In genomic region chr2:79760018-79760417, GRCm38 (mm10) we compare ENCODE assay signal across 18 mouse cellular contexts. TPM values are rescaled to one million over a fixed set of nuclear protein-coding genes. Genes with fewer than 3 reads are reported as not detected.
DNase-seq lines count a peak whose midpoint lies in the region; TF ChIP-seq lines count a peak whose summit lies in the region.
"Had no signal": no experiment of that assay in that cellular context is flagged by ENCODE, and none has a peak within 500 bp of the region (broad histone marks: within the 10 kb centered on the region; RNA-seq: fewer than 3 reads in every experiment).

No protein-coding gene starts in this region.

- no peak overlapping the region for H3K4me3 ChIP-seq in thymus, adult 2 months (ENCODE audit: control insufficient read depth, insufficient read depth, low read length)
- H3K4me3 ChIP-seq: forebrain, embryonic 12.5 days; hindbrain, embryonic 10.5 days; neural tube, embryonic 12.5 days had no signal

- H3K27ac ChIP-seq in thymus, adult 2 months (ENCODE audit: control insufficient read depth, insufficient read depth, low read length) = no peak overlapping the region
- H3K27ac ChIP-seq: forebrain, embryonic 12.5 days; hindbrain, embryonic 10.5 days; neural tube, embryonic 12.5 days had no signal

- WGBS in thymus, adult 2 months = 96% methylated on average over 4 of the region's 4 CpGs

- H3K4me1 ChIP-seq in thymus, adult 2 months (replicated peaks; ENCODE audit: control insufficient read depth, insufficient read depth, low read length) = no peaks in the 10 kb centered on the region
- H3K4me1 ChIP-seq: forebrain, embryonic 12.5 days; hindbrain, embryonic 10.5 days; neural tube, embryonic 12.5 days had no signal

- no peak for TF ChIP-seq POLR2A in thymus, adult 2 months (IDR thresholded peaks at IDR 0.05; ENCODE audit: control insufficient read depth, extremely low read depth, insufficient read depth, low read length, poor library complexity)

- DNase-seq in adrenal gland, postnatal 14 days = peak; percentile 5
- no peak for DNase-seq in adrenal gland, adult 2 months
- peak; percentile 25 to 39 for DNase-seq in left cerebral cortex, adult 18-20 months (ENCODE audit: low spot score in 2 of 2)
- no peak for DNase-seq in left cerebral cortex, adult 11 months (ENCODE audit: low spot score)
- DNase-seq in layer of hippocampus, adult 8-10 months (ENCODE audit: low spot score in 2 of 2) = peak; percentile 6 to 36
- DNase-seq in skeletal muscle tissue, adult 2 months (ENCODE audit: low read depth, low spot score) = peak; percentile 8
- no peak for DNase-seq in thymus, adult 2 months
- no peak for DNase-seq in embryo, embryonic 10 days (ENCODE audit: low spot score)
- DNase-seq: adrenal gland, postnatal 10 days; cerebellum, adult 9-10 months; kidney, postnatal 25 days had no signal

- no peaks in the 10 kb centered on the region for H3K27me3 ChIP-seq in thymus, adult 2 months (ENCODE audit: control insufficient read depth, insufficient read depth, low read length)
- H3K27me3 ChIP-seq: forebrain, embryonic 12.5 days; neural tube, embryonic 12.5 days had no signal

- no peaks in the 10 kb centered on the region for H3K36me3 ChIP-seq in thymus, adult 2 months (ENCODE audit: control insufficient read depth, insufficient read depth, low read length)
- H3K36me3 ChIP-seq: forebrain, embryonic 12.5 days; G1E; hindbrain, embryonic 10.5 days; neural tube, embryonic 12.5 days had no signal

- TF ChIP-seq CTCF in thymus, adult 2 months (IDR thresholded peaks at IDR 0.05; ENCODE audit: borderline replicate concordance, control insufficient read depth, extremely low read depth, insufficient read depth, low read length, poor library complexity) = no peak

RNA-seq across cellular contexts. Expression of gene Ppp1r1c, which starts 52.4 kb away (rescaled TPM):
- total RNA-seq in adrenal gland, postnatal 14 days (2021) = not detected in 2 replicates
- total RNA-seq in adrenal gland, adult 2 months (2021) = not detected
- polyA plus RNA-seq in adrenal gland, adult 2 months (2012; rRNA removed) = not detected in 2 replicates
- under 1 TPM; 0.26 to 0.30 TPM for total RNA-seq in left cerebral cortex, adult 18-20 months (2021)
- total RNA-seq in layer of hippocampus, adult 8-10 months (2022) = not detected
- polyA plus RNA-seq in thymus, adult 2 months (2012; rRNA removed) = not detected in 2 replicates
- total RNA-seq: adrenal gland, postnatal 10 days; liver, adult 2 months had no signal
- polyA plus RNA-seq: G1E; liver, adult 2 months; spleen, adult 2 months; urinary bladder, adult 2 months had no signal

Comparison
In these comparisons a context has a peak if more than half of its experiments do, and no peak if none do; other contexts are left out.
1. DNase-seq: peak in adrenal gland, postnatal 14 days (single experiment), left cerebral cortex, adult 18-20 months (2 of 2), layer of hippocampus, adult 8-10 months (2 of 2) and skeletal muscle tissue, adult 2 months (single experiment); none in adrenal gland, adult 2 months (single experiment), left cerebral cortex, adult 11 months (single experiment), thymus, adult 2 months (single experiment) and embryo, embryonic 10 days (single experiment).